Mouse (Mus musculus) erythroblast, embryonic 14.5 days (primary cell): ENCODE data around the gene Sytl4.

Experiments
- GATA1 ChIP-seq: IDR thresholded peaks from 2 replicates; pipeline ENCODE4 v1.6.1; 2012; ENCODE audit warnings: low read length, inconsistent platforms, mixed read lengths
- TAL1 ChIP-seq: IDR thresholded peaks from 3 replicates; pipeline ENCODE4 v1.6.1; 2012; ENCODE audit warnings: low read length, inconsistent platforms, mixed read lengths

- TF ChIP-seq TAL1: no peak
- TF ChIP-seq GATA1: no peak
Observed at GRCm38 (mm10) chrX:133887308-133887707, 94.3 kb downstream of the Sytl4 start.
